Mouse (Mus musculus) pancreas, adult 10 weeks (tissue): ENCODE measurements around the gene Arap2. TPM values are rescaled to one million over a fixed set of nuclear protein-coding genes. Genes with fewer than 3 reads are reported as not detected.

Source experiments
- polyA plus RNA-seq: library from polyadenylated mRNA; stranded (reverse); fragments of 350-450 nt; fragmentation: Illumina TruSeq; extraction: RNeasy Lipid Tissue Mini Kit (QIAGEN cat#74804); gene quantifications from one replicate; pipeline ENCODE4 v1.2.3, GENCODE M21; 2015; ENCODE audit warnings: low read depth, low replicate concordance; ENCODE audit not compliant: insufficient read depth

The Arap2 gene
- polyA plus RNA-seq = 2.5 TPM

DNA sequence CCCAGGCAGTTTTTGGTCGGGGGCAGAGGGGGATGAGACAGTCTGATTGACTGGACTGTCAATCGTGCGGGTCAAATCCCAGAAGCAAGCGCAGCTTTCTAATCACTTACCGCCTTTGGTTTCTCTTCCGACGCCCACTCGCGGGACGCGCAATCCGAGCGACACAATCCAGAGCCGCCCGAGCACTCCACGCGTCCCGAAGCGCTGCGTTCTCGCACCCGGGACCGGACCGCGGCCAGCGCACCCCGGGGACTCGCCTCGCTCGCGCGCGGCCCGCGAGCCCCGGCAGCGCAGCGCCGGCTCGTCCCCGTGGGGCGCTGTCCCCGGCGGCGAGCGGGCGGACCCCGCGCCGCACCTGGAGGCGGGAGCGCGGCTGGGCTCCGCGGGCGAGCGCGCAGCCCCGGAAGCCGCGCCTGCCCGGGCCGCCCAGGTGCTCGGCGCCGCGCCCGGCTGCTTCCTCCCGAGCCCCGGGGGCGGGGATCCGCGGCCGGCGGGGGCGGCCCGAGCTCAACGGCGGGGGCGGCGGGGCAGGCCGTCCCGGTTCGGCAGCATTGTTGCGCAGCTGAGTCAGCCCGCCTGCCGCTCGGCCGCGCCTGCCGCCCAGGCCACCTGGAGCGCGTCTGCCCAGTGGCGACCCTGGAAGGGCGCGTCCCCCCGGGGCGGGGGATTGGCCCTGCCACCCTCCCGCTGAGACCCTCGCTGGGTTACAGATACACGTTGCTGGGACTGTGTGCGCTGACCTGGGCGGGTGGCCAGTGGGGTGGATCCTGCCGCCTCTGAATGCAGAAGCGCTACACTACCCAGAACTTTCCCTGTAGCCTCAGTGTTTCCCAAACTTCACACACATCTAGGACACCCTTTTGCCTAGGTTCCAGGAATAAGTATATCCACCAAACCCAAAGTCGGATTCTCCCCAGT lies at the start of gene Arap2:
Arap2 (minus strand) TSS at position 376 of the 918 bp plus-strand sequence.

GRCm38 (mm10) chr5:62813402-62814071 lies 47.6 kb upstream of the Arap2 start, which contains the start of gene Dthd1:
Gene Dthd1 (plus strand): TSS chr5:62813823.

Other genes with a start within 250 kb of the Arap2 start
- not detected for gene Dthd1, start 47.7 kb upstream of the Arap2 start, polyA plus RNA-seq